Mouse (Mus musculus) left cerebral cortex, adult 2 months (tissue): ENCODE data around the gene Samd13. TPM values are rescaled to one million over a fixed set of nuclear protein-coding genes. Genes with fewer than 3 reads are reported as not detected.

Source experiments
- DNase-seq, 2 experiments: peaks; one replicate each; pipeline ENCODE4 v3.0.0; 2021 to 2022; ENCODE audit warnings: low spot score in 2 of 2, mixed read lengths in 1 of 2; ENCODE audit errors: extremely low spot score in 1 of 2
- H3K27ac ChIP-seq: fragments of 200-600 bp; 2 replicates; pipeline ENCODE4 v1.8.1; 2022
- H3K4me3 ChIP-seq: fragments of 200-600 bp; 2 replicates; pipeline ENCODE4 v1.8.1; 2022
- CTCF ChIP-seq: fragments of 200-600 bp; IDR thresholded peaks from 2 replicates; pipeline ENCODE4 v1.8.1; 2022; ENCODE audit warnings: antibody characterized with exemption, mild to moderate bottlenecking, moderate library complexity
- intact Hi-C: fragments of 180-260 bp; cut with DNase I; formaldehyde crosslinking; loops from one replicate; pipeline ENCODE4 v1.15.1; 2025
- total RNA-seq, 2 experiments: library from RNA; stranded (reverse); gene quantifications; 2 replicates each; pipeline ENCODE4 v1.2.3; 2021

Samd13 gene
- total RNA-seq, 2 experiments from 2014 or later, result 0.28 to 0.45 TPM

DNA sequence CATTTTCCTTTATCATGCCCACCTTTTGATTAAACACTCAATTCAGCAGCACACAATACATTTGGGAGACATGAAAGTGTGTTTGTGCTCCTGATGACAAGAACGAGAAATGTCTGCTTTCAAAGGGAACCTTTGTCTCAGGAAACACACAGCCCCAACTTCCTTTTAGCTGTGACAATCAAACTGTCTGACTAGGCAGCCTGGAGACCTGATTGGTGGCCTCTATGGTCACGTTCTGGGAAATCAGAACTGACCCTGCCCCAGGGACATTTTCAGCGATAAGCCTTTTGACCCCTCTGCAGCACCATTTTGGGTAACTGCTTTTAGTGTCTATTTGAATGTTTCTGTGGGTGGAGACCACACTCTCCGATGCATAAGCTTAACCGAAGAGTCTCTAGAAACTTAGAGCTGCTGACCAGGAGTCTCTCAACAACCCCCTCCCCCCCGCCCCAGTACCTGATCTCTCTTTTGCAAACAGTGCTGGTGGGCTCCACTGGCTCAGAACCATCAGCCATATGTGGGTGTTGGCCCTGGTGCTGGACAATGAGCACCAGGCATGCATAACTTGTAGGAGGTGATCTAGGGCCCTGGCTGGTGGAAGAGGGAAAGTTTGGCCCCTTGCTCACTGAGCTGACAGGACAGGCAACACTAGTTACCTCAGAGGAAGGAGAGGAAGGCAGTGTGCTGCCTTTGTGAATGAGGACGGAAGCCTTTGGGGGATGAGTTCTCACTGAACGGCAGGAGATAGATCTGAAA, 57.0 kb downstream of the Samd13 start:
- H3K27ac ChIP-seq, result no peak overlapping the region
- TF ChIP-seq CTCF, result no peak
- intact Hi-C loops, result no loop called here
- no peak for DNase-seq
- H3K4me3 ChIP-seq, result no peak overlapping the region

DNA sequence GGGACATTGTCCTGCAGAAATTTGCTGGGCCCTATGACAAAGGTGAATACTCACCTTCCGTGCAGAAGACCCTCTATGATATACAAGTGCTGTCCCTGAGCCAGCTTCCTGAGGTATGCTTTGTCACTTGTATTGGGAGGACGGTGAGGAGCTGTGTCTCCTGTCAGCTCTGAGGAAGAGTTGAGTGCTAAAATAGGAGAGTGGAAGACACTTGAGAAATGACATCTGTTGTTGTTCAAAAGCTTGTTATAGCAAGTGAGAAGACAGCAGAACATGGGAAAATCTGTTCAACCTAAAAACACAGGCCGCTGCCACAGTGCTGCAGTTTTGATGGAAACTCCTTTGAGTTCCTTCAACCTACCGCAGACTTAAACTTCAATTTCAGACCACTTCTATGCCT, 59.6 kb downstream of the Samd13 start:
- no peak for TF ChIP-seq CTCF
- Histone ChIP-seq H3K27ac (peak overlapping the region; percentile 36), H3K4me3 (no peak overlapping the region)
- intact Hi-C loops, result loop anchor here (1.0 kb wide), 1 partner anchor 86 kb away; no protein-coding TSS in a partner anchor
- no peak for DNase-seq

DNA sequence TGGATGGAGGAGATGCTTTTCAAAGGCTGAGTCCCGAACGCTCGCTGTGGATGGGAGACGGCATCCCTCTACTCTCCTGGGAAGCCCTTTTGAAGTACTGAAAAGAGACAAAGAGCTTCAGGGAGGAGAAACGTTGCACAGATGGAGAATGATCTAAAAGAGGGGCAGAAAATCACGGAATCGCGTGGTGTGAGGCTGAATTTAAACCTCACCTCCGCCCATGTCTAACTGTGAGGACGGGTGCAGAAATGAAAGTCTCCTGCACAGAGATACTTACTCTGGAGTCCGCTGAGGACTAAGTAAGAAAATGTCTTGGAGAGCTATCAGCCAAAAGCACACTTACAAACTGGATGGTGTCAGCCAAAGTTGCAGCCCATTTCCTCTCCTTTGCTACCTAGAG, 63.4 kb downstream of the Samd13 start:
- TF ChIP-seq CTCF, result no peak
- peak overlapping the region; percentile 88 for H3K27ac ChIP-seq
- H3K4me3 ChIP-seq, result no peak overlapping the region
- intact Hi-C loops, result loop anchor here (2.0 to 5.0 kb wide), 3 partner anchors 65 to 280 kb away; no protein-coding TSS in a partner anchor
- peak in 1 of 2 experiments; percentile 48 for DNase-seq

GRCm38 (mm10) chr3:146620555-146621249, 64.7 kb downstream of the Samd13 start:
- no peak for TF ChIP-seq CTCF
- H3K4me3 ChIP-seq, result no peak overlapping the region
- H3K27ac ChIP-seq, result peak overlapping the region; percentile 88
- peak; percentile 71 to 74 for DNase-seq
- intact Hi-C loops, result loop anchor here (1.0 to 5.0 kb wide), 6 partner anchors 21 to 278 kb away; no protein-coding TSS in a partner anchor

DNA sequence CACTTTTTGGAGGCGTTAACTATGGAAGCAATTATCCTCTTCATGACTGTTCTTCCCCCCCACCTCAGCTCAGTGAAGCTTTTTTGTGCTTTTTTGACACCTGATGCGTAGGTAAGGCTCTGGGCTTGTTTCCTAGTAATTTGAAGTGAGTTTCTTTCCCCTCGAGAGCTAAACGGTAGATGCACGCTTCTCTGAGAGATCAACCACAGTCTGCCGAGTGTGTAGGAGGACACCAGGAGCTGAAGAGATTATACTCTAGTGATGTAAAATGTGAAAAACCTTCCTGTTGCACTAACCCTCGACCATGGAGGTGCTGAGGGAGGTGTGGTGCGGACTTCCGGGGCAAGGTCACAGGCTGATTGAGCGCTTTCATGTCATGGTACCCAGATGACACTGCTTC, 65.3 kb downstream of the Samd13 start:
- peak overlapping the region; percentile 88 for H3K27ac ChIP-seq
- DNase-seq, result peak in 1 of 2 experiments; percentile 45
- no peak for TF ChIP-seq CTCF
- intact Hi-C loops, result loop anchor here (1.0 to 5.0 kb wide), 6 partner anchors 21 to 278 kb away; no protein-coding TSS in a partner anchor
- no peak overlapping the region for H3K4me3 ChIP-seq

DNA sequence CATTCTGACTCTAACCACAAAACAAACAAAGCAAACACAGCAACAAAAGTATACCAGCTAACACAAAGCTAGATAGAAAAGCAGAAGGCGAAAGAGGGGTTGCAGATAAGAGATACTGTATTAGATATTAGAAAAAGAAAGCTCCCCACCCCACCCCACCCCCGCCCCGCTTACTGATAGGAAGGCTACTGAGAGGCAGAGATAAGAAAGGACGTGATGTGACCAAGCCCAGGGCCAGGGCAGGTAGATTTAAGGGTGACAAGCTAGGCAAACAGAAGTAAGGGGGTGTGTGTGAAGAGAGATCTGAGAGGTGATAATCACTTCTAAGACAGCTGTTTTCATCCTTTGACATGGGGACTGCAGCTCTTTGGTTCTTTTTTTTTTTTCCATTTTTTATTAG, 67.0 kb downstream of the Samd13 start:
- no peak for TF ChIP-seq CTCF
- no peak for DNase-seq
- Histone ChIP-seq H3K4me3 (no peak overlapping the region), H3K27ac (no peak overlapping the region)
- intact Hi-C loops, result no loop called here

- no peak overlapping the region for H3K4me3 ChIP-seq
- no peak for DNase-seq
- no peak for TF ChIP-seq CTCF
- no peak overlapping the region for H3K27ac ChIP-seq
- intact Hi-C loops, result no loop called here
Observed at GRCm38 (mm10) chr3:146617946-146618345, 67.4 kb downstream of the Samd13 start.

- no peak overlapping the region for H3K27ac ChIP-seq
- no peak overlapping the region for H3K4me3 ChIP-seq
- TF ChIP-seq CTCF, result no peak
- no peak for DNase-seq
- intact Hi-C loops, result no loop called here
Observed at GRCm38 (mm10) chr3:146616533-146617283, 68.7 kb downstream of the Samd13 start.

DNA sequence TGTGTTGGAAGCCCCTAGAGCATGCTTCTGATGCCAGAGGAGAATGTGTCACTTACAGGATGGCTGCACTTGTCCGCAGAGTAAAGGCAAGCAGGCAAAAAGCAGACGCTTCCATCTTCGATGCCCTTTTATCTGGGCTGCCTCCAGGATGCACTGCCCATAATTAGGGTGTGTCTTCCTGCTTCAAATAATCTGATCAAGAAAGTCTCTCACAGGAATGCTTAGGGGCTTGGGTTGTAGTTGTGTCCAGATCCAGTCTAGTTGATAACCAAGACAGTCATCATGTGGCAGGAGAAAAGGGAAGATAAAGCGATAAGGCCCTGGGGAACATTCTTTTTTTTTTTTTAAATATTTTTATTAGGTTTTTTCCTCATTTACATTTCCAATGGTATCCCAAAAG, 69.9 kb downstream of the Samd13 start, which contains the start of gene Dnase2b:
Dnase2b (minus strand) TSS at position 101 of the 400 bp plus-strand sequence.
- TF ChIP-seq CTCF, result no peak
- Histone ChIP-seq H3K4me3 (no peak within 1 kb of the TSS), H3K27ac (no peak within 1 kb of the TSS)
- DNase-seq, result no peak
- intact Hi-C loops, result no loop called here

DNA sequence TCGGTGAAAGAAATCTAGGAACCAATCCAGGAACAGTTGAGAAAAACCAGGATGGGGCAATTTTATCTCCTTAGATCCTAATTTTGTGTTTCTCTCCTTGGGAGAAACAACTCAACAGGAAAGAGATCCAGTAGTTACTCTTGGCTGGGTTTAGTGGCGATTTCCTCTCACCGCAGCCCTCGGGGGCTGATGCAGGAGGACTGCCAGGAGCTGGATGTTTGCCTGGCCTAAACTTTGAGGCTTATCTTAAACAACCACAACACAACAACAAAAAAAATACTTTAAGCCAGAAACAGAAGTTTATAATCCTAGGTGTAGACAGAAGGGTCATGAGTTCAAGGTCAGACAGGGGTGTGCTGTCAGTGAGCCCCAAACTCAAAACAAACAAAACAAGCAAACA, 73.6 kb downstream of the Samd13 start:
- Histone ChIP-seq H3K27ac (no peak overlapping the region; the same call in 1 of the 2 replicates), H3K4me3 (no peak overlapping the region)
- no peak for DNase-seq
- intact Hi-C loops, result no loop called here
- TF ChIP-seq CTCF, result no peak

GRCm38 (mm10) chr3:146611261-146611660, 74.1 kb downstream of the Samd13 start:
- intact Hi-C loops, result no loop called here
- no peak for DNase-seq
- H3K4me3 ChIP-seq, result no peak overlapping the region
- H3K27ac ChIP-seq, result peak overlapping the region; percentile 51
- no peak for TF ChIP-seq CTCF
